Comparison of ENCODE assay signal across 8 mouse cellular contexts in the genomic region with DNA sequence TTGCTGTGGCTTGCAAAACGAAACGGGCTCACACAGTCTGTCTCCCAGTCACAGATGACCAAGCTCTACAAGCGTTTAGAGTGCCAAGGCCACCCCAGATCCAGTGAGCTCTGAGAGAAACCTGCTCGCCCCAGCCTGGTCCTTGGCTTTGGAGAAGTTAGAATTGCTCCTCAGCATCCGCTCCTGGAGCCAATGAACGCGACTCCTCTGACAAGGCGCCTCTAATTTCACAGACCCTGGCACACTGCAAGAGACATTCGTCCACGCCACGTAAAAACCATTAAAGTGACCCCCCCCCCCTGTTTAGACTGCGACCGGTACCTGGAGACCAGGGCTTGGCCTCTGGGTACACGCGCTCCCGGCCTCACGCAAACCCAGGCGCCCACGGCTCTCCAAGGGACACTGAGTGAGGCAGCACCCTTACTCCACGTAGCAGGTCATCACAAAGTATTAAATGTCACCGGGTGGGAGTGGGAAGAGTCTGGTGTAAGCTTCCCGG. TPM values are rescaled to one million over a fixed set of nuclear protein-coding genes. Genes with fewer than 3 reads are reported as not detected.
DNase-seq lines count a peak whose midpoint lies in the region; ATAC-seq and TF ChIP-seq lines count a peak whose summit lies in the region.

No protein-coding gene starts in this region.

- no peak overlapping the region for H3K27ac ChIP-seq in left cerebral cortex, adult 2 months
- no peak overlapping the region for H3K27ac ChIP-seq in forebrain, embryonic 14.5 days (ENCODE audit: low read depth, low read length)
- no peak overlapping the region for H3K27ac ChIP-seq in intestine, embryonic 16.5 days (ENCODE audit: low read length)

- no peaks in the 10 kb centered on the region for H3K36me3 ChIP-seq in forebrain, embryonic 14.5 days (ENCODE audit: control insufficient read depth, insufficient read depth, low read length)
- no peaks in the 10 kb centered on the region for H3K36me3 ChIP-seq in intestine, embryonic 16.5 days (ENCODE audit: control insufficient read depth, insufficient read depth, low read length)
- H3K36me3 ChIP-seq in myocyte (ENCODE audit: control insufficient read depth, insufficient read depth): no peaks in the 10 kb centered on the region

- 1% methylated on average over 22 of the region's 22 CpGs for WGBS in forebrain, embryonic 14.5 days
- WGBS in intestine, embryonic 16.5 days: 2% methylated on average over 22 of the region's 22 CpGs

- peak overlapping the region; percentile 93 for H3K4me2 ChIP-seq in forebrain, embryonic 14.5 days (ENCODE audit: low read length)
- H3K4me2 ChIP-seq in intestine, embryonic 16.5 days (ENCODE audit: low read depth, low read length): peak overlapping the region; percentile 97
- peak overlapping the region; percentile 88 for H3K4me2 ChIP-seq in myocyte (ENCODE audit: low read depth)

- 0 out of 2 replicates have a peak, but pooled peaks cover 7% of the 10 kb centered on the region for H3K27me3 ChIP-seq in forebrain, embryonic 14.5 days (replicated peaks; ENCODE audit: control insufficient read depth, insufficient read depth, low read length)
- H3K27me3 ChIP-seq in intestine, embryonic 16.5 days (replicated peaks; ENCODE audit: control insufficient read depth, insufficient read depth, low read length): peaks cover 28% of the 10 kb centered on the region
- no peaks in the 10 kb centered on the region for H3K27me3 ChIP-seq in myocyte (ENCODE audit: control insufficient read depth, insufficient read depth, insufficient read length)

- peak overlapping the region; percentile 59 for H3K4me3 ChIP-seq in left cerebral cortex, adult 2 months
- peak overlapping the region; percentile 59 for H3K4me3 ChIP-seq in forebrain, embryonic 14.5 days (ENCODE audit: low read depth, low read length)
- peak overlapping the region; percentile 63 for H3K4me3 ChIP-seq in intestine, embryonic 16.5 days (ENCODE audit: low read length)
- H3K4me3 ChIP-seq in myocyte: peak overlapping the region; percentile 97

- intact Hi-C loops in left cerebral cortex, adult 2 months (cut with DNase I): loop anchor here (5.0 to 10.0 kb wide), 3 partner anchors 204 to 1197 kb away; no protein-coding TSS in a partner anchor

- no peak for DNase-seq in left cerebral cortex, adult 2 months (ENCODE audit: extremely low spot score in 1 of 2, low spot score in 2 of 2)
- DNase-seq in left cerebral cortex, adult 9 months (ENCODE audit: low spot score in 2 of 2): no peak
- peak; percentile 55 for DNase-seq in brain, embryonic 14.5 days (ENCODE audit: low read depth)
- DNase-seq in forebrain, embryonic 14.5 days (ENCODE audit: low spot score): peak; percentile 41
- DNase-seq in left cerebral cortex, adult 11 months (ENCODE audit: low spot score): no peak
- DNase-seq in cerebellum, adult 9-11 months: no peak

- H3K4me1 ChIP-seq in forebrain, embryonic 14.5 days (ENCODE audit: control insufficient read depth, insufficient read depth, low read length): peaks cover 13% of the 10 kb centered on the region
- H3K4me1 ChIP-seq in intestine, embryonic 16.5 days (ENCODE audit: control insufficient read depth, insufficient read depth, low read length): peaks cover 16% of the 10 kb centered on the region

- peaks cover 56% of the 10 kb centered on the region for H3K79me2 ChIP-seq in myocyte (ENCODE audit: control insufficient read depth, insufficient read depth)

- TF ChIP-seq CTCF in left cerebral cortex, adult 2 months (IDR thresholded peaks at IDR 0.05): no peak
- no peak for TF ChIP-seq CTCF in brain, embryonic 14.5 days (IDR thresholded peaks at IDR 0.05; ENCODE audit: borderline replicate concordance, extremely low read depth, insufficient read depth, insufficient read length)

- peak overlapping the region; percentile 52 for H3ac ChIP-seq in myocyte (ENCODE audit: control insufficient read depth, insufficient read length)

- H3K9ac ChIP-seq in forebrain, embryonic 14.5 days (ENCODE audit: low read length): peak overlapping the region; percentile 67
- peak overlapping the region; percentile 62; the same call in 1 of the 2 replicates for H3K9ac ChIP-seq in intestine, embryonic 16.5 days (ENCODE audit: low read depth, low read length)

- peak; percentile 24 for ATAC-seq in forebrain, embryonic 14.5 days
- no peak for ATAC-seq in intestine, embryonic 16.5 days

- TF ChIP-seq POLR2A in brain, embryonic 14.5 days (IDR thresholded peaks at IDR 0.05; ENCODE audit: borderline replicate concordance, extremely low read depth, insufficient read depth, insufficient read length, poor library complexity, severe bottlenecking): no peak
- no peak for TF ChIP-seq POLR2A in myocyte (IDR thresholded peaks at IDR 0.05; ENCODE audit: insufficient read length, low read depth)

- H3K9me3 ChIP-seq in forebrain, embryonic 14.5 days (replicated peaks; ENCODE audit: control insufficient read depth, low read length): no peaks in the 10 kb centered on the region
- H3K9me3 ChIP-seq in intestine, embryonic 16.5 days (ENCODE audit: control insufficient read depth, low read length): no peaks in the 10 kb centered on the region

TF ChIP-seq in myocyte, 11 proteins besides CTCF, POLR2A, EP300 and RAD21:
- TF ChIP-seq MYOD1 (IDR thresholded peaks at IDR 0.05; ENCODE audit: control insufficient read depth in 1 of 3, insufficient read length in 2 of 3, low read depth in 2 of 3): no peak
- TF ChIP-seq REST (IDR thresholded peaks at IDR 0.05; ENCODE audit: insufficient read depth, insufficient read length): no peak
- TF ChIP-seq CEBPB (IDR thresholded peaks at IDR 0.05; ENCODE audit: insufficient read depth, poor library complexity, severe bottlenecking): no peak
- no peak for TF ChIP-seq E2F4 (IDR thresholded peaks at IDR 0.05; ENCODE audit: insufficient read depth)
- TF ChIP-seq MAX (IDR thresholded peaks at IDR 0.05; ENCODE audit: low read depth): no peak
- no peak for TF ChIP-seq TCF12 (IDR thresholded peaks at IDR 0.05; ENCODE audit: insufficient read depth, poor library complexity, severe bottlenecking)
- TF ChIP-seq SRF (IDR thresholded peaks at IDR 0.05; ENCODE audit: control insufficient read depth, insufficient read length, low read depth): no peak
- TF ChIP-seq USF1 (IDR thresholded peaks at IDR 0.05; ENCODE audit: low read depth): no peak

RNA-seq across cellular contexts. Expression of a gene that starts 1.6 kb away (rescaled TPM):
- 1 to 10 TPM; 5.1 to 5.3 TPM for total RNA-seq in left cerebral cortex, adult 2 months (2021)
- polyA plus RNA-seq in brain, embryonic 14.5 days (2012; rRNA removed): 1.5 and 2.6 TPM in 2 replicates
- polyA plus RNA-seq in forebrain, embryonic 14.5 days (2014; fragmentation: Nextera tagmentation; extraction: Ambion mirVana): 1.0 and 1.4 TPM in 2 replicates
- polyA plus RNA-seq in intestine, embryonic 16.5 days (2015; fragmentation: Nextera tagmentation; extraction: Ambion mirVana): 0.71 and 0.78 TPM in 2 replicates
- polyA plus RNA-seq in myocyte (2012; fragmentation: generic; extraction: Trizol): 8.8 TPM

Comparison
In these comparisons a context has a peak if more than half of its experiments do, and no peak if none do; other contexts are left out.
1. DNase-seq: peak in brain, embryonic 14.5 days (single experiment) and forebrain, embryonic 14.5 days (single experiment); none in left cerebral cortex, adult 2 months (0 of 2), left cerebral cortex, adult 9 months (0 of 2), left cerebral cortex, adult 11 months (single experiment) and cerebellum, adult 9-11 months (single experiment).
2. Peak in every context shown above with its lines, with median percentiles within 50 percentile points of each other: H3K4me3 ChIP-seq and H3K4me2 ChIP-seq.